Mouse (Mus musculus) kidney, postnatal 0 days (tissue): ENCODE results near the gene Parp14. TPM values are rescaled to one million over a fixed set of nuclear protein-coding genes. Genes with fewer than 3 reads are reported as not detected.

Experiments used
- ATAC-seq: fragments of 200-750 bp; cut with Nextera tagmentation; replicated peaks from 2 replicates; pipeline ENCODE4 v1.8.0; 2017; ENCODE audit warnings: low read depth, moderate number of reproducible peaks, moderate TSS enrichment, moderate library complexity; ENCODE audit not compliant: low FRiP score
- DNase-seq: peaks from one replicate; pipeline ENCODE4 v3.0.0-alpha.2; 2016; ENCODE audit warnings: low spot score
- H3K27ac ChIP-seq: fragments of 300-500 bp; sonication (generic); 2 replicates; pipeline ENCODE4 v1.5.1; 2014; ENCODE audit warnings: mild to moderate bottlenecking
- H3K27me3 ChIP-seq: fragments of 300-500 bp; sonication (generic); 2 replicates; pipeline ENCODE4 v1.6.1; 2014; ENCODE audit warnings: low read length, mixed read lengths; ENCODE audit not compliant: insufficient read depth
- H3K36me3 ChIP-seq: fragments of 300-500 bp; sonication (generic); 2 replicates; pipeline ENCODE4 v1.6.1; 2014; ENCODE audit warnings: low read length, mixed read lengths; ENCODE audit not compliant: insufficient read depth
- H3K4me1 ChIP-seq: fragments of 300-500 bp; sonication (generic); replicated peaks from 2 replicates; pipeline ENCODE4 v1.6.1; 2014; ENCODE audit warnings: antibody characterized with exemption, low read length, mixed read lengths; ENCODE audit not compliant: insufficient read depth
- H3K4me2 ChIP-seq: fragments of 300-500 bp; sonication (generic); 2 replicates; pipeline ENCODE4 v1.6.1; 2014; ENCODE audit warnings: mild to moderate bottlenecking, low read length, moderate library complexity, mixed read lengths
- H3K4me3 ChIP-seq: fragments of 300-500 bp; sonication (generic); replicated peaks from 2 replicates; pipeline ENCODE4 v1.5.1; 2014; ENCODE audit warnings: low read depth, low read length
- H3K9ac ChIP-seq: fragments of 300-500 bp; sonication (generic); 2 replicates; pipeline ENCODE4 v1.6.1; 2014; ENCODE audit warnings: low read depth, low read length
- H3K9me3 ChIP-seq: fragments of 300-500 bp; sonication (generic); replicated peaks from 2 replicates; pipeline ENCODE4 v1.6.1; 2016; ENCODE audit warnings: low read length, inconsistent platforms, mixed read lengths
- CTCF ChIP-seq: IDR thresholded peaks from 2 replicates; pipeline ENCODE4 v1.5.1; 2016; ENCODE audit warnings: antibody characterized with exemption, low read depth, mild to moderate bottlenecking, moderate library complexity
- WGBS: fragments of 180-500 bp; shearing (Covaris S2); extraction: QIAGEN DNeasy Blood & Tissue Kit; methylation state at CpG from one replicate; pipeline ENCODE4 v1.1.7; 2014; 5-methylcytosine and 5-hydroxymethylcytosine counted together
- polyA plus RNA-seq: library from polyadenylated mRNA; unstranded; fragments of >200 nt; fragmentation: Nextera tagmentation; extraction: Ambion mirVana; gene quantifications from 2 replicates; pipeline ENCODE4 v1.2.1, GENCODE M21; 2015

The Parp14 gene
- polyA plus RNA-seq, 1 experiment from 2014 or later: 2.5 TPM

DNA sequence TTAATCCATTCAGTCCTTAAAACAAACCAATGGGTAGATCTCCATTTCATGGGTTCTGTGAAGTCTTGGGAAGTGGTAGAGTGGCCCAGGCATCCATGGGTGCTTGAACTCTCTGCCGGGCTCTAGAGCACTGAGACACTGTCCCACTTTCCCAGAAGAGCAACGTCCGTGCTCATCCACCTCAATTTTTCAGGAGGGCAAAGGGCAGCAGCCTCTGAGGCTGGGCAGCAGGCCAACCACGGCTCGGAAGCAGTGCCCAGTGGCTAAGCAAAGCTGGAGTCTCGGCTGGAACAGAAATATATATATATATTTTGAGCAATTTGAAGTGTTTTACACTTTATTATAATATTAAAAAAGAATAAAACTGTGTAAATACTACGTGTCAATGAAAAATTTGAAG lies 35.5 kb upstream of the Parp14 start:
- 41% methylated on average over 7 of the region's 7 CpGs for whole genome bisulfite sequencing
- Histone ChIP-seq H3K9me3 (no peaks in the 10 kb centered on the region), H3K4me1 (no peaks in the 10 kb centered on the region), H3K4me3 (no peak overlapping the region), H3K4me2 (no peak overlapping the region), H3K27me3 (no peaks in the 10 kb centered on the region), H3K9ac (no peak overlapping the region), H3K36me3 (no peaks in the 10 kb centered on the region), H3K27ac (no peak overlapping the region)
- DNase-seq (no peak), ATAC-seq (no peak)
- no peak for TF ChIP-seq CTCF

DNA sequence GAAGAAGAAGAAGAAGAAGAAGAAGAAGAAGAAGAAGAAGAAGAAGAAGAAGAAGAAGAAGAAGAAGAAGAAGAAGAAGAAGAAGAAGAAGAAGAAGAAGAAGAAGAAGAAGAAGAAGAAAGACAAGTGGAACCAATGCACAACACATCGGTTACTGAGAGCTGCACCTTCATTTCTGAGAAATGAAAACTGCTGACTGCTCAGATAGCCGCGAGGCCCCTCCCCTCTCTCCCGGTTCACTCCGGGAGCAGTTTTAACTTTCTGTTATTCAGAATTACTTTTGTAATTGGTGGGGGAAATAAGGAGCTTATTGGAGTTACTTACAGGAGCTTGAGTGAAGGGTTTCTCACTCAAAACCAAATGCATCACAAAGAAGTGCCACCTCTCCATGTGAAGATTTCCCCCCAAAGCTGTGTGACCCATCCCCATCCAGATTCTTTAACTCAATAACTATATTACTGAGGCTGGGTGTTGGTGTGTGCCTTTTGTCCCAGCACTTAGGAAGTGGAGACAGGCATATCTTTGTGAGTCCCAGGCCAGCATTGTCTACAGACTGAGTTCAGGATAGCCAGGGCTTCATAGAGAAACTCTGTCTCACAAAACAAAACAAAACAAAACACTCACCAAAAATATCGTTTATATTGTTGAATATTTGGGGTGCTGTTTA lies 34.6 kb upstream of the Parp14 start:
- H3K4me1 ChIP-seq: no peaks in the 10 kb centered on the region
- no peak overlapping the region for H3K4me3 ChIP-seq
- no peak overlapping the region for H3K4me2 ChIP-seq
- DNase-seq (no peak), ATAC-seq (no peak)
- no peaks in the 10 kb centered on the region for H3K27me3 ChIP-seq
- no peak overlapping the region for H3K27ac ChIP-seq
- no peak for TF ChIP-seq CTCF
- WGBS: 58% methylated on average over 6 of the region's 6 CpGs
- H3K36me3 ChIP-seq: no peaks in the 10 kb centered on the region
- no peaks in the 10 kb centered on the region for H3K9me3 ChIP-seq
- no peak overlapping the region for H3K9ac ChIP-seq

DNA sequence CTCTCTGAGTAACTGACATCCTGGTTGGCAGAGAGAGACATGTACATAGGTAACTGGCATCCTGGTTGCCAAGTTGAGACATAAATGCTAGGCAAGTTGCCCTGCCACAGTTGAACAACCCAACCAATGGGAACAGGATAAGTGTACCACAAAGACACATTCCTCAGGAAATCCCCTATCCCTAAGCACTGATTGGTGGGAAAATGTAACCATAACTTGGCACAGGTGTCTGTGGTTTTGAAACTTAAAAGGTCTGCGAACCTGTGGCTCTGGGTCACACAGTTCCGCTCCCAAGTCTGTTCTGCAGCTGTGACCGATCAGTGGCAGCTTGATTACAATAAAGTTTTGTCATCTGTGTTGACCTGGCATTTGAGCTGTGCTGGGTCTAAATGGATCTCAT lies 34.0 kb upstream of the Parp14 start:
- H3K36me3 ChIP-seq: no peaks in the 10 kb centered on the region
- DNase-seq: no peak
- no peak overlapping the region for H3K9ac ChIP-seq
- H3K27ac ChIP-seq: no peak overlapping the region
- no peak overlapping the region for H3K4me3 ChIP-seq
- ATAC-seq: no peak
- H3K9me3 ChIP-seq: no peaks in the 10 kb centered on the region
- TF ChIP-seq CTCF: no peak
- no peak overlapping the region for H3K4me2 ChIP-seq
- no peaks in the 10 kb centered on the region for H3K4me1 ChIP-seq
- H3K27me3 ChIP-seq: no peaks in the 10 kb centered on the region
- 56% methylated on average over 3 of the region's 3 CpGs for WGBS

DNA sequence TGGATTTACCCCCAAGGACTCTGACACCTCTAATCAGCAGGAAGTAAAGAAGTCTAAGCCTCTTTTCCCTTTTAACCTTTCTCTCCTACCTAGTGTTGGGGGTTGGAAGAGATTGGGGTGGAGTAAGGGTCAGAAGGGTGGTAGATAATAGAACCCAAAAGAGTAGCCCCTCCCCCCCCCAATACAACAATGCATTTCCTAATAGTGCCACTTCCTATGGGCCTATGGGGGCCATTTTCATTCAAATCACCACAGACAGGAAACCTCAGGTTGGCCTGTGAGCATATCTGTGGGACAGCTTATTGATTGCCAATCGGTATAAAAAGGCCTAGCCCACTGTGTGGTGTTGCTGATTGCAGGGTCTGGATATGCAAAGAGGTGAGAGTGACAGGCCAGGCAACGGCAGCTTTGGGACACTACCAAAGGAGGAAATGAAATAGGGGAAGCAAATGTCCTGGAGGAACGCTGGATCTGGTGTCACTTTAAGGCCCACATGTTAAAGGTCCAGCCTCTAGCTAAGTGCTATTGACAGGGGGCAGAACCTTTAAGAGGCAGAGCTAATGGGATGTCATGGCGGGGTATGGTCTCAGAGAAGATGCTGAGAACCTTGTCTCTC lies 32.9 kb upstream of the Parp14 start:
- Histone ChIP-seq H3K27me3 (no peaks in the 10 kb centered on the region), H3K4me1 (no peaks in the 10 kb centered on the region), H3K9ac (no peak overlapping the region), H3K9me3 (no peaks in the 10 kb centered on the region), H3K4me3 (no peak overlapping the region), H3K27ac (no peak overlapping the region), H3K4me2 (no peak overlapping the region), H3K36me3 (no peaks in the 10 kb centered on the region)
- 68% methylated on average over 4 of the region's 4 CpGs for WGBS
- DNase-seq (no peak), ATAC-seq (no peak)
- TF ChIP-seq CTCF: no peak

DNA sequence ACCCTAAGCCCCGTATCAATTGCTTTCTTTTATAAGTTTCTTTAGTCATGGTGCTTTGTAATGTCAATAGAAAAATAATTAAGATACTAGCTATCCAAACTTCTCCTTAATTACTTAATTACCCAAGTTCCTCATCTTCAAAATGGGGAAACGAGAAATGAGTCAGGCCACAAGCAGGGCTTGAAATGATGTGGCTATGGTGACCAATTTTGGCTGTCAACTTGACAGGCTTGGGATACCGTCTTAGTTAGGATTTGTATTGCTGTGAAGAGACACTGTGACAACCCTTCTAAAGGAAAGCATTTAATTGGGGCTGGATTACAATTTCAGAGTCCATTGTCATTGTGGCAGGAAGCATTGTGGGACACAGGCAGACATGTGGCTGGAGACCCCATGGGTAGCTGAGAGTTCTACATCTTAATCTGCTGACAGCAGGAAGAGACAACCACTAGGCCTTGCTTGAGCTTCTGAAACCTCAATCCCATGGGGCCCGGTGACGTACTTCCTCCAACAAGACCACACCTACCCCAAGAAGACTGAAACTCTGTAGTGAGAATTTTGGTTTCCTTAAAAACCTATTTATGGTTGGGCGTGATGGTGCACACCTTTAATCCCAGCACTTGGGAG lies 31.8 kb upstream of the Parp14 start:
- Histone ChIP-seq H3K4me2 (no peak overlapping the region), H3K27me3 (no peaks in the 10 kb centered on the region), H3K27ac (no peak overlapping the region), H3K9me3 (no peaks in the 10 kb centered on the region), H3K4me1 (no peaks in the 10 kb centered on the region), H3K36me3 (no peaks in the 10 kb centered on the region), H3K4me3 (no peak overlapping the region), H3K9ac (no peak overlapping the region)
- no peak for ATAC-seq
- 91% methylated on average over 6 of the region's 6 CpGs for WGBS
- no peak for DNase-seq
- TF ChIP-seq CTCF: no peak

DNA sequence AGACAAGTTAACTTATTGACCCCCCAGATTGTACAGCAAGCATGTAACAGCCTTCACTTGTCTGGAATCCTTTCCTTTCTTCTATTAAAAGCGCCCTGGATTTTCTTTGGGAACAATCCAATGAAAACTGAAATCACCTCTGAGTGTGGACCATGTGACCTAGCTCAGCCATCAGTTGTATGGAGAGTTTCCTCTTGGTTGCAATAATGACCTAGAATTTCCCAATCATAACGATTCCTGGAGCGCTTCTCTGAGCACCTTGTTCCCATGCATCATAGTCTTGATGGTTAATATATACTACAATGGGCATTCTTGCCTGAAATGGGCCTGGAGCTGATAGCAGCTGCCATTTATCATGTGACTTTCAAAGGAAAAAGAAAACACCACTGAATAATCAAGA lies 29.2 kb upstream of the Parp14 start:
- DNase-seq: no peak

More for the DNA sequence above, 29.2 kb upstream of the Parp14 start:
- Histone ChIP-seq H3K9ac (no peak overlapping the region), H3K36me3 (no peaks in the 10 kb centered on the region), H3K27me3 (no peaks in the 10 kb centered on the region), H3K4me1 (no peaks in the 10 kb centered on the region), H3K9me3 (no peaks in the 10 kb centered on the region), H3K4me3 (no peak overlapping the region), H3K4me2 (no peak overlapping the region), H3K27ac (no peak overlapping the region)
- ATAC-seq: no peak
- WGBS: 74% methylated on average over 3 of the region's 3 CpGs
- no peak for TF ChIP-seq CTCF
